ENCODE assay signal across 9 mouse cellular contexts in genomic region chr7:18210938-18211337, GRCm38 (mm10). TPM values are rescaled to one million over a fixed set of nuclear protein-coding genes. Genes with fewer than 3 reads are reported as not detected.
DNase-seq lines count a peak whose midpoint lies in the region; ATAC-seq and TF ChIP-seq lines count a peak whose summit lies in the region.
"Had no signal": no experiment of that assay in that cellular context is flagged by ENCODE, and none has a peak within 500 bp of the region (broad histone marks: within the 10 kb centered on the region; RNA-seq: fewer than 3 reads in every experiment).

No protein-coding gene starts in this region.

- H3K79me2 ChIP-seq in CH12.LX (replicated peaks; ENCODE audit: control insufficient read depth, extremely low read depth, insufficient read depth, poor library complexity, severe bottlenecking), result no peaks in the 10 kb centered on the region

- TF ChIP-seq EP300 in CH12.LX (IDR thresholded peaks at IDR 0.05; ENCODE audit: low read length), result no peak

- ATAC-seq in kidney, embryonic 15.5 days (replicated peaks; ENCODE audit: low FRiP score), result no peak
- no peak for ATAC-seq in hindbrain, postnatal 0 days

- H3K36me3 ChIP-seq in kidney, embryonic 15.5 days, result no peaks in the 10 kb centered on the region
- no peaks in the 10 kb centered on the region for H3K36me3 ChIP-seq in CH12.LX (replicated peaks in 1 of 2; ENCODE audit: control insufficient read depth in 1 of 2, insufficient read depth in 1 of 2, low read length in 1 of 2)
- no peaks in the 10 kb centered on the region for H3K36me3 ChIP-seq in hindbrain, postnatal 0 days (ENCODE audit: insufficient read depth, low read length)

- no peaks in the 10 kb centered on the region for H3K9me3 ChIP-seq in kidney, embryonic 15.5 days (replicated peaks)
- H3K9me3 ChIP-seq in CH12.LX (replicated peaks; ENCODE audit: low read length), result no peaks in the 10 kb centered on the region
- H3K9me3 ChIP-seq in hindbrain, postnatal 0 days (ENCODE audit: low read length), result 0 out of 2 replicates have a peak, but pooled peaks cover 4% of the 10 kb centered on the region

- peak; percentile 31 for DNase-seq in kidney, adult 18-20 months
- DNase-seq in CH12.LX (ENCODE audit: extremely low read depth) (peak; percentile 47), NIH3T3 (ENCODE audit: low read depth) (peak; percentile 68)
- DNase-seq in hindbrain, postnatal 0 days (ENCODE audit: low spot score), result peak; percentile 25
- no peak for DNase-seq in spleen, postnatal 10 days (ENCODE audit: low spot score in 2 of 2)
- no peak for DNase-seq in lung, postnatal 14 days

- no peak for TF ChIP-seq POLR2A in CH12.LX (IDR thresholded peaks at IDR 0.05; ENCODE audit: low read depth, low read length)

- no peaks in the 10 kb centered on the region for H3K4me1 ChIP-seq in kidney, embryonic 15.5 days
- H3K4me1 ChIP-seq in CH12.LX (ENCODE audit: control insufficient read depth in 1 of 2, insufficient read depth in 2 of 2), result no peaks in the 10 kb centered on the region
- H3K4me1 ChIP-seq in hindbrain, postnatal 0 days (ENCODE audit: insufficient read depth, low read length), result no peaks in the 10 kb centered on the region

- no peak overlapping the region for H3K4me2 ChIP-seq in kidney, embryonic 15.5 days
- no peak overlapping the region for H3K4me2 ChIP-seq in CH12.LX (ENCODE audit: insufficient read depth, low read depth, poor library complexity, severe bottlenecking)
- no peak overlapping the region for H3K4me2 ChIP-seq in hindbrain, postnatal 0 days (ENCODE audit: low read depth, low read length)

- H3K27ac ChIP-seq in kidney, embryonic 15.5 days, result no peak overlapping the region
- H3K27ac ChIP-seq in CH12.LX (ENCODE audit: insufficient read depth, low read depth), result no peak overlapping the region
- no peak overlapping the region for H3K27ac ChIP-seq in hindbrain, postnatal 0 days

- no peak overlapping the region for H3K9ac ChIP-seq in kidney, embryonic 15.5 days
- H3K9ac ChIP-seq in CH12.LX (ENCODE audit: insufficient read depth, low read depth), result no peak overlapping the region
- H3K9ac ChIP-seq in hindbrain, postnatal 0 days (replicated peaks; ENCODE audit: low read length), result no peak overlapping the region

- no peak overlapping the region for H3K4me3 ChIP-seq in kidney, embryonic 15.5 days (replicated peaks)
- no peak overlapping the region for H3K4me3 ChIP-seq in CH12.LX (replicated peaks in 1 of 3; ENCODE audit: low read depth in 2 of 3, low read length in 2 of 3, poor library complexity in 1 of 3)
- H3K4me3 ChIP-seq in hindbrain, postnatal 0 days (ENCODE audit: low read length), result no peak overlapping the region

- in situ Hi-C loops in CH12.LX (cut with MboI; ENCODE audit: low pct_ligation_motif_present, low pct_unique_long_range_greater_than_20kb, low sequenced_read_pairs), result loop anchor here (25.0 kb wide), 1 partner anchor 176 kb away; no protein-coding TSS in a partner anchor

- dilution Hi-C loops in CH12.LX (cut with MboI; ENCODE audit: extremely low pct_ligation_motif_present, extremely low pct_unique_long_range_greater_than_20kb, low sequenced_read_pairs), result no loop called here

- peak; percentile 40 to 86; a peak in 3 of 4 replicates for TF ChIP-seq CTCF in CH12.LX (conservative IDR thresholded peaks at IDR 0.05 in 1 of 2, IDR thresholded peaks at IDR 0.05 in 1 of 2; ENCODE audit: low read depth in 2 of 2, low read length in 2 of 2)
- peak; percentile 51 for TF ChIP-seq CTCF in hindbrain, postnatal 0 days (IDR thresholded peaks at IDR 0.05; ENCODE audit: low read depth)

- no peaks in the 10 kb centered on the region for H3K27me3 ChIP-seq in kidney, embryonic 15.5 days
- H3K27me3 ChIP-seq in CH12.LX (replicated peaks), result peaks cover 20% of the 10 kb centered on the region
- H3K27me3 ChIP-seq in hindbrain, postnatal 0 days (ENCODE audit: insufficient read depth, low read length), result no peaks in the 10 kb centered on the region

- WGBS in kidney, embryonic 15.5 days, result 15% methylated on average over 9 of the region's 9 CpGs
- WGBS in hindbrain, postnatal 0 days, result 16% methylated on average over 9 of the region's 9 CpGs

- TF ChIP-seq RAD21 in CH12.LX (IDR thresholded peaks at IDR 0.05; ENCODE audit: low read depth, low read length), result peak; percentile 83

TF ChIP-seq in CH12.LX, 34 proteins besides CTCF, POLR2A, EP300 and RAD21:
- TF ChIP-seq ZNF384 (IDR thresholded peaks at IDR 0.05; ENCODE audit: low read depth, low read length) (no peak), ZKSCAN1 (IDR thresholded peaks at IDR 0.05; ENCODE audit: borderline replicate concordance, low read depth, low read length) (no peak), ZC3H11A (IDR thresholded peaks at IDR 0.05; ENCODE audit: low read depth, low read length) (0 out of 2 replicates have a peak, but pooled peaks have one; percentile 5), NELFE (IDR thresholded peaks at IDR 0.05; ENCODE audit: low read depth, low read length) (0 out of 2 replicates have a peak, but pooled peaks have one; percentile 22), SMC3 (IDR thresholded peaks at IDR 0.05; ENCODE audit: low read depth, low read length) (peak; percentile 69), BHLHE40 (IDR thresholded peaks at IDR 0.05; ENCODE audit: low read depth, low read length) (no peak)

RNA-seq across cellular contexts. Expression of gene Mill1, which starts 34.2 kb away (rescaled TPM):
- not detected in 2 replicates for polyA plus RNA-seq in kidney, embryonic 15.5 days (2015; fragmentation: Nextera tagmentation; extraction: Ambion mirVana)
- total RNA-seq in CH12.LX (2012; rRNA removed), result not detected in 2 replicates
- not detected in 2 replicates for total RNA-seq in CH12.LX (2014; rRNA removed)
- polyA plus RNA-seq in CH12.LX (2012; ENCODE audit: insufficient read length, low read depth), result not detected in 2 replicates
- not detected in 2 replicates for total RNA-seq in hindbrain, postnatal 0 days (2014; rRNA removed)
- not detected in 2 replicates for polyA plus RNA-seq in hindbrain, postnatal 0 days (2015; fragmentation: Nextera tagmentation; extraction: Ambion mirVana)
- total RNA-seq: layer of hippocampus, postnatal 10 days had no signal
- polyA plus RNA-seq: stomach, embryonic 14.5 days had no signal

RNA-seq across cellular contexts. Expression of gene Igfl3, which starts 34.6 kb away (rescaled TPM):
- not detected in 2 replicates for polyA plus RNA-seq in kidney, embryonic 15.5 days (2015; fragmentation: Nextera tagmentation; extraction: Ambion mirVana)
- total RNA-seq in CH12.LX (2012; rRNA removed) (not detected in 2 replicates), CH12.LX (2014; rRNA removed) (not detected in 2 replicates)
- polyA plus RNA-seq in CH12.LX (2012; ENCODE audit: insufficient read length, low read depth), result not detected in 2 replicates
- total RNA-seq in hindbrain, postnatal 0 days (2014; rRNA removed), result not detected in 2 replicates
- not detected in 2 replicates for polyA plus RNA-seq in hindbrain, postnatal 0 days (2015; fragmentation: Nextera tagmentation; extraction: Ambion mirVana)
- total RNA-seq: layer of hippocampus, postnatal 10 days had no signal
- polyA plus RNA-seq: stomach, embryonic 14.5 days had no signal

Comparison
In these comparisons a context has a peak if more than half of its experiments do, and no peak if none do; other contexts are left out.
1. DNase-seq: peak in kidney, adult 18-20 months (single experiment), CH12.LX (single experiment), NIH3T3 (single experiment) and hindbrain, postnatal 0 days (single experiment); none in spleen, postnatal 10 days (0 of 2) and lung, postnatal 14 days (single experiment).